Mouse (Mus musculus): ENCODE measurements around the gene Tlr4. TPM values are rescaled to one million over a fixed set of nuclear protein-coding genes. Genes with fewer than 3 reads are reported as not detected.
A peak's percentile ranks its signal among the peaks of the same experiment; 100 is the strongest.

Gene Tlr4
- total and polyA plus RNA-seq, 3 experiments: 8.6 to 22.1 (median 19.0) TPM

GRCm38 (mm10) chr4:66938489-66939061 lies 111.2 kb downstream of the Tlr4 start:
- DNase-seq (ENCODE audit: extremely low read depth): no peak
- in situ Hi-C loops (cut with MboI; ENCODE audit: low pct_ligation_motif_present, low pct_unique_long_range_greater_than_20kb, low sequenced_read_pairs): no loop called here

GRCm38 (mm10) chr4:66941894-66942293 lies 114.5 kb downstream of the Tlr4 start:
- H3K9ac ChIP-seq (ENCODE audit: insufficient read depth, low read depth): no peak overlapping the region
- H3K36me3 ChIP-seq (replicated peaks in 1 of 2; ENCODE audit: control insufficient read depth in 1 of 2, insufficient read depth in 1 of 2, low read length in 1 of 2): no peaks in the 10 kb centered on the region
- no peak overlapping the region for H3K27ac ChIP-seq (ENCODE audit: insufficient read depth, low read depth)
- dilution Hi-C loops (cut with MboI; ENCODE audit: extremely low pct_ligation_motif_present, extremely low pct_unique_long_range_greater_than_20kb, low sequenced_read_pairs) (no loop called here), in situ Hi-C loops (cut with MboI; ENCODE audit: low pct_ligation_motif_present, low pct_unique_long_range_greater_than_20kb, low sequenced_read_pairs) (no loop called here)
- H3K4me2 ChIP-seq (ENCODE audit: insufficient read depth, low read depth, poor library complexity, severe bottlenecking): no peak overlapping the region
- H3K4me1 ChIP-seq (ENCODE audit: control insufficient read depth in 1 of 2, insufficient read depth in 2 of 2): no peaks in the 10 kb centered on the region
- no peaks in the 10 kb centered on the region for H3K27me3 ChIP-seq (replicated peaks)
- H3K4me3 ChIP-seq (replicated peaks in 1 of 3; ENCODE audit: low read depth in 2 of 3, low read length in 2 of 3, poor library complexity in 1 of 3): no peak overlapping the region
- no peak for TF ChIP-seq E2F4 (IDR thresholded peaks at IDR 0.05; ENCODE audit: insufficient replicate concordance, low read depth, low read length)
- no peak for TF ChIP-seq MXI1 (IDR thresholded peaks at IDR 0.05; ENCODE audit: low read depth, low read length)
- no peak for TF ChIP-seq ELF1 (IDR thresholded peaks at IDR 0.05; ENCODE audit: low read depth, low read length)
- TF ChIP-seq SIN3A (IDR thresholded peaks at IDR 0.05; ENCODE audit: low read length): no peak
- no peak for TF ChIP-seq BHLHE40 (IDR thresholded peaks at IDR 0.05; ENCODE audit: low read depth, low read length)
- TF ChIP-seq MAZ (IDR thresholded peaks at IDR 0.05; ENCODE audit: low read depth, low read length): no peak
- no peak for DNase-seq (ENCODE audit: extremely low read depth)
- no peaks in the 10 kb centered on the region for H3K9me3 ChIP-seq (replicated peaks; ENCODE audit: low read length)
- no peaks in the 10 kb centered on the region for H3K79me2 ChIP-seq (replicated peaks; ENCODE audit: control insufficient read depth, extremely low read depth, insufficient read depth, poor library complexity, severe bottlenecking)

More at GRCm38 (mm10) chr4:66938489-66939061, 111.2 kb downstream of the Tlr4 start:
- Histone ChIP-seq H3K4me2 (ENCODE audit: insufficient read depth, low read depth, poor library complexity, severe bottlenecking) (no peak overlapping the region), H3K79me2 (replicated peaks; ENCODE audit: control insufficient read depth, extremely low read depth, insufficient read depth, poor library complexity, severe bottlenecking) (no peaks in the 10 kb centered on the region), H3K4me3 (replicated peaks in 1 of 3; ENCODE audit: low read depth in 2 of 3, low read length in 2 of 3, poor library complexity in 1 of 3) (no peak overlapping the region), H3K9ac (ENCODE audit: insufficient read depth, low read depth) (no peak overlapping the region), H3K9me3 (replicated peaks; ENCODE audit: low read length) (no peaks in the 10 kb centered on the region), H3K27ac (ENCODE audit: insufficient read depth, low read depth) (no peak overlapping the region), H3K36me3 (replicated peaks in 1 of 2; ENCODE audit: control insufficient read depth in 1 of 2, insufficient read depth in 1 of 2, low read length in 1 of 2) (no peaks in the 10 kb centered on the region), H3K27me3 (replicated peaks) (no peaks in the 10 kb centered on the region), H3K4me1 (ENCODE audit: control insufficient read depth in 1 of 2, insufficient read depth in 2 of 2) (no peaks in the 10 kb centered on the region)
- dilution Hi-C loops (cut with MboI; ENCODE audit: extremely low pct_ligation_motif_present, extremely low pct_unique_long_range_greater_than_20kb, low sequenced_read_pairs): no loop called here
- TF ChIP-seq ZNF384 (IDR thresholded peaks at IDR 0.05; ENCODE audit: low read depth, low read length) (no peak), SMC3 (IDR thresholded peaks at IDR 0.05; ENCODE audit: low read depth, low read length) (no peak), EP300 (IDR thresholded peaks at IDR 0.05; ENCODE audit: low read length) (no peak), HCFC1 (IDR thresholded peaks at IDR 0.05; ENCODE audit: low read depth, low read length) (no peak), ELF1 (IDR thresholded peaks at IDR 0.05; ENCODE audit: low read depth, low read length) (no peak), GABPA (IDR thresholded peaks at IDR 0.05; ENCODE audit: insufficient replicate concordance, low read depth, low read length) (no peak), MXI1 (IDR thresholded peaks at IDR 0.05; ENCODE audit: low read depth, low read length) (no peak)

GRCm38 (mm10) chr4:66943699-66944098 lies 116.3 kb downstream of the Tlr4 start:
- dilution Hi-C loops (cut with MboI; ENCODE audit: extremely low pct_ligation_motif_present, extremely low pct_unique_long_range_greater_than_20kb, low sequenced_read_pairs) (no loop called here), in situ Hi-C loops (cut with MboI; ENCODE audit: low pct_ligation_motif_present, low pct_unique_long_range_greater_than_20kb, low sequenced_read_pairs) (no loop called here)
- TF ChIP-seq SMC3 (IDR thresholded peaks at IDR 0.05; ENCODE audit: low read depth, low read length) (peak; percentile 51), SIN3A (IDR thresholded peaks at IDR 0.05; ENCODE audit: low read length) (no peak), TBP (conservative IDR thresholded peaks at IDR 0.05; ENCODE audit: low read depth, low read length) (no peak), RAD21 (IDR thresholded peaks at IDR 0.05; ENCODE audit: low read depth, low read length) (peak; percentile 61), ZKSCAN1 (IDR thresholded peaks at IDR 0.05; ENCODE audit: borderline replicate concordance, low read depth, low read length) (no peak), POLR2AphosphoS2 (IDR thresholded peaks at IDR 0.05; ENCODE audit: low read depth, low read length) (no peak), CTCF (conservative IDR thresholded peaks at IDR 0.05 in 1 of 2, IDR thresholded peaks at IDR 0.05 in 1 of 2; ENCODE audit: low read depth in 2 of 2, low read length in 2 of 2) (peak in 1 of 2 experiments; percentile 56; a peak in 3 of 4 replicates)
- no peaks in the 10 kb centered on the region for H3K27me3 ChIP-seq (replicated peaks)
- no peaks in the 10 kb centered on the region for H3K9me3 ChIP-seq (replicated peaks; ENCODE audit: low read length)
- no peak overlapping the region for H3K4me2 ChIP-seq (ENCODE audit: insufficient read depth, low read depth, poor library complexity, severe bottlenecking)
- no peaks in the 10 kb centered on the region for H3K36me3 ChIP-seq (replicated peaks in 1 of 2; ENCODE audit: control insufficient read depth in 1 of 2, insufficient read depth in 1 of 2, low read length in 1 of 2)
- H3K27ac ChIP-seq (ENCODE audit: insufficient read depth, low read depth): no peak overlapping the region
- no peaks in the 10 kb centered on the region for H3K79me2 ChIP-seq (replicated peaks; ENCODE audit: control insufficient read depth, extremely low read depth, insufficient read depth, poor library complexity, severe bottlenecking)
- no peak overlapping the region for H3K9ac ChIP-seq (ENCODE audit: insufficient read depth, low read depth)
- no peaks in the 10 kb centered on the region for H3K4me1 ChIP-seq (ENCODE audit: control insufficient read depth in 1 of 2, insufficient read depth in 2 of 2)
- H3K4me3 ChIP-seq (replicated peaks in 1 of 3; ENCODE audit: low read depth in 2 of 3, low read length in 2 of 3, poor library complexity in 1 of 3): no peak overlapping the region
- DNase-seq (ENCODE audit: extremely low read depth): peak; percentile 19
